Mouse (Mus musculus) cerebellum, adult 2 months (tissue): ENCODE results near the gene Fmo9.

Source experiments
- CTCF ChIP-seq: fragments of 200-500 bp; IDR thresholded peaks from 2 replicates; pipeline ENCODE4 v1.5.1; 2011; ENCODE audit warnings: low read depth, mild to moderate bottlenecking, control low read depth, low read length, moderate library complexity, borderline replicate concordance; ENCODE audit not compliant: insufficient read depth
- POLR2A ChIP-seq: fragments of 200-500 bp; IDR thresholded peaks from 2 replicates; pipeline ENCODE4 v1.6.1; 2011; ENCODE audit warnings: low read length, control low read depth, borderline replicate concordance; ENCODE audit not compliant: insufficient read depth

- TF ChIP-seq CTCF, result no peak
- no peak for TF ChIP-seq POLR2A
Measured at GRCm38 (mm10) chr1:166647593-166647992, 34.1 kb downstream of the Fmo9 start, which contains the start of gene Gm4847.
